Mouse (Mus musculus): ENCODE measurements around the gene Eps8l2. TPM values are rescaled to one million over a fixed set of nuclear protein-coding genes. Genes with fewer than 3 reads are reported as not detected.

The Eps8l2 gene
- polyA plus RNA-seq, 1 experiment from 2014 or later, result 1.1 TPM

Other genes starting within 250 kb of the Eps8l2 start
- 3.6 and 5.6 TPM in 2 replicates for gene Sigirr, start 238.3 kb upstream of the Eps8l2 start, polyA plus RNA-seq (2015; fragmentation: Nextera tagmentation; extraction: Ambion mirVana)
- 0.16 and 0.82 TPM in 2 replicates for gene Ano9, start 221.1 kb upstream of the Eps8l2 start, polyA plus RNA-seq (2015; fragmentation: Nextera tagmentation; extraction: Ambion mirVana)
- gene Ptdss2, start 216.5 kb upstream of the Eps8l2 start, polyA plus RNA-seq (2015; fragmentation: Nextera tagmentation; extraction: Ambion mirVana), result 51.9 and 56.5 TPM in 2 replicates
- gene Rnh1, start 166.0 kb upstream of the Eps8l2 start, polyA plus RNA-seq (2015; fragmentation: Nextera tagmentation; extraction: Ambion mirVana), result 86.6 and 111 TPM in 2 replicates
- 74.4 and 92.5 TPM in 2 replicates for gene Hras, start 144.9 kb upstream of the Eps8l2 start, polyA plus RNA-seq (2015; fragmentation: Nextera tagmentation; extraction: Ambion mirVana)
- 2.7 and 4.0 TPM in 2 replicates for gene Lrrc56, start 144.7 kb upstream of the Eps8l2 start, polyA plus RNA-seq (2015; fragmentation: Nextera tagmentation; extraction: Ambion mirVana)
- gene Lmntd2, start 124.8 kb upstream of the Eps8l2 start, polyA plus RNA-seq (2015; fragmentation: Nextera tagmentation; extraction: Ambion mirVana), result 0.23 and 0.58 TPM in 2 replicates
- 11.4 and 18.4 TPM in 2 replicates for gene Rassf7, start 123.0 kb upstream of the Eps8l2 start, polyA plus RNA-seq (2015; fragmentation: Nextera tagmentation; extraction: Ambion mirVana)
- gene Phrf1, start 110.1 kb upstream of the Eps8l2 start, polyA plus RNA-seq (2015; fragmentation: Nextera tagmentation; extraction: Ambion mirVana), result 36.7 and 44.9 TPM in 2 replicates
- gene Irf7, start 72.4 kb upstream of the Eps8l2 start, polyA plus RNA-seq (2015; fragmentation: Nextera tagmentation; extraction: Ambion mirVana), result 3.0 and 6.5 TPM in 2 replicates
- 0.05 TPM in 1 of 2 replicates, not detected in the other for gene Cdhr5, start 62.1 kb upstream of the Eps8l2 start, polyA plus RNA-seq (2015; fragmentation: Nextera tagmentation; extraction: Ambion mirVana)
- 1.5 and 1.6 TPM in 2 replicates for gene Sct, start 59.7 kb upstream of the Eps8l2 start, polyA plus RNA-seq (2015; fragmentation: Nextera tagmentation; extraction: Ambion mirVana)
- 0.18 and 0.22 TPM in 2 replicates for gene Drd4, start 46.9 kb upstream of the Eps8l2 start, polyA plus RNA-seq (2015; fragmentation: Nextera tagmentation; extraction: Ambion mirVana)
- gene Deaf1, start 11.2 kb upstream of the Eps8l2 start, polyA plus RNA-seq (2015; fragmentation: Nextera tagmentation; extraction: Ambion mirVana), result 29.4 and 42.1 TPM in 2 replicates
- 29.3 and 35.6 TPM in 2 replicates for gene Tmem80, start 11.1 kb upstream of the Eps8l2 start, polyA plus RNA-seq (2015; fragmentation: Nextera tagmentation; extraction: Ambion mirVana)
- 225 and 246 TPM in 2 replicates for gene Taldo1, start 53.3 kb downstream of the Eps8l2 start, polyA plus RNA-seq (2015; fragmentation: Nextera tagmentation; extraction: Ambion mirVana)
- gene Gatd1, start 75.3 kb downstream of the Eps8l2 start, polyA plus RNA-seq (2015; fragmentation: Nextera tagmentation; extraction: Ambion mirVana), result 25.5 and 31.6 TPM in 2 replicates
- 4.5 and 5.2 TPM in 2 replicates for gene Cend1, start 90.6 kb downstream of the Eps8l2 start, polyA plus RNA-seq (2015; fragmentation: Nextera tagmentation; extraction: Ambion mirVana)
- 14.1 and 20.2 TPM in 2 replicates for gene Slc25a22, start 99.0 kb downstream of the Eps8l2 start, polyA plus RNA-seq (2015; fragmentation: Nextera tagmentation; extraction: Ambion mirVana)
- 6.7 and 9.6 TPM in 2 replicates for gene Pidd1, start 105.1 kb downstream of the Eps8l2 start, polyA plus RNA-seq (2015; fragmentation: Nextera tagmentation; extraction: Ambion mirVana)
- gene Rplp2, start 108.5 kb downstream of the Eps8l2 start, polyA plus RNA-seq (2015; fragmentation: Nextera tagmentation; extraction: Ambion mirVana), result 703 and 884 TPM in 2 replicates
- gene Pnpla2, start 116.3 kb downstream of the Eps8l2 start, polyA plus RNA-seq (2015; fragmentation: Nextera tagmentation; extraction: Ambion mirVana), result 56.3 and 57.5 TPM in 2 replicates
- 24.9 and 26.2 TPM in 2 replicates for gene Cracr2b, start 122.2 kb downstream of the Eps8l2 start, polyA plus RNA-seq (2015; fragmentation: Nextera tagmentation; extraction: Ambion mirVana)
- gene Cd151, start 128.5 kb downstream of the Eps8l2 start, polyA plus RNA-seq (2015; fragmentation: Nextera tagmentation; extraction: Ambion mirVana), result 28.7 and 35.2 TPM in 2 replicates
- gene Polr2l, start 136.3 kb downstream of the Eps8l2 start, polyA plus RNA-seq (2015; fragmentation: Nextera tagmentation; extraction: Ambion mirVana), result 59.5 and 63.5 TPM in 2 replicates
- 48.9 and 62.8 TPM in 2 replicates for gene Tspan4, start 136.4 kb downstream of the Eps8l2 start, polyA plus RNA-seq (2015; fragmentation: Nextera tagmentation; extraction: Ambion mirVana)
- 27.2 and 38.7 TPM in 2 replicates for gene Chid1, start 201.0 kb downstream of the Eps8l2 start, polyA plus RNA-seq (2015; fragmentation: Nextera tagmentation; extraction: Ambion mirVana)
- 43.6 and 59.0 TPM in 2 replicates for gene Ap2a2, start 223.3 kb downstream of the Eps8l2 start, polyA plus RNA-seq (2015; fragmentation: Nextera tagmentation; extraction: Ambion mirVana)